Mouse (Mus musculus) heart, embryonic 11.5 days (tissue): ENCODE measurements around the gene Fos. TPM values are rescaled to one million over a fixed set of nuclear protein-coding genes. Genes with fewer than 3 reads are reported as not detected.

Experiments
- ATAC-seq: fragments of 200-750 bp; cut with Nextera tagmentation; replicated peaks from 2 replicates; pipeline ENCODE4 v1.8.0; 2017; ENCODE audit warnings: moderate library complexity; ENCODE audit not compliant: insufficient number of reproducible peaks, low FRiP score, low TSS enrichment
- H3K27ac ChIP-seq: fragments of 300-500 bp; sonication (generic); 2 replicates; pipeline ENCODE4 v1.5.1; 2014; ENCODE audit warnings: mild to moderate bottlenecking, low read depth, low read length
- H3K27me3 ChIP-seq: fragments of 300-500 bp; sonication (generic); 2 replicates; pipeline ENCODE4 v1.6.1; 2014; ENCODE audit warnings: mild to moderate bottlenecking, low read length, mixed read lengths; ENCODE audit not compliant: control insufficient read depth, insufficient read depth
- H3K36me3 ChIP-seq: fragments of 300-500 bp; sonication (generic); 2 replicates; pipeline ENCODE4 v1.6.1; 2014; ENCODE audit warnings: mild to moderate bottlenecking, low read length, moderate library complexity, mixed read lengths; ENCODE audit not compliant: control insufficient read depth, insufficient read depth
- H3K4me1 ChIP-seq: fragments of 300-500 bp; sonication (generic); 2 replicates; pipeline ENCODE4 v1.6.1; 2014; ENCODE audit warnings: low read length; ENCODE audit not compliant: control insufficient read depth, insufficient read depth
- H3K4me2 ChIP-seq: fragments of 300-500 bp; sonication (generic); 2 replicates; pipeline ENCODE4 v1.6.1; 2014; ENCODE audit warnings: mild to moderate bottlenecking, moderate library complexity
- H3K4me3 ChIP-seq: fragments of 300-500 bp; sonication (generic); 2 replicates; pipeline ENCODE4 v1.5.1; 2014; ENCODE audit warnings: low read depth, low read length
- H3K9ac ChIP-seq: fragments of 300-500 bp; sonication (generic); 2 replicates; pipeline ENCODE4 v1.6.1; 2014; ENCODE audit warnings: mild to moderate bottlenecking, low read depth, low read length, moderate library complexity
- H3K9me3 ChIP-seq: fragments of 300-500 bp; sonication (generic); replicated peaks from 2 replicates; pipeline ENCODE4 v1.6.1; 2016; ENCODE audit warnings: low read length; ENCODE audit not compliant: control insufficient read depth
- WGBS: fragments of 180-500 bp; shearing (Covaris S2); extraction: QIAGEN DNeasy Blood & Tissue Kit; methylation state at CpG from one replicate; pipeline ENCODE4 v1.1.7; 2014; ENCODE audit not compliant: insufficient replicate concordance; 5-methylcytosine and 5-hydroxymethylcytosine counted together
- polyA plus RNA-seq: library from polyadenylated mRNA; unstranded; fragments of >200 nt; fragmentation: Nextera tagmentation; extraction: Ambion mirVana; gene quantifications from 2 replicates; pipeline ENCODE4 v1.2.1, GENCODE M21; 2014

The Fos gene
- polyA plus RNA-seq, 1 experiment from 2014 or later, result 4.5 TPM

- WGBS, result 77% methylated on average over 8 of the region's 8 CpGs
These were observed 25.3 kb downstream of the Fos start for GRCm38 (mm10) chr12:85499001-85499400.

GRCm38 (mm10) chr12:85502682-85503081, 29.0 kb downstream of the Fos start:
- H3K4me2 ChIP-seq, result no peak overlapping the region
- no peak overlapping the region for H3K4me3 ChIP-seq
- WGBS, result 80% methylated on average over 4 of the region's 4 CpGs
- no peaks in the 10 kb centered on the region for H3K36me3 ChIP-seq
- H3K4me1 ChIP-seq, result 0 out of 2 replicates have a peak, but pooled peaks cover 4% of the 10 kb centered on the region
- no peak overlapping the region for H3K27ac ChIP-seq
- H3K27me3 ChIP-seq, result no peaks in the 10 kb centered on the region
- H3K9ac ChIP-seq, result no peak overlapping the region
- ATAC-seq, result no peak
- H3K9me3 ChIP-seq, result peaks cover 6% of the 10 kb centered on the region

More at GRCm38 (mm10) chr12:85499001-85499400, 25.3 kb downstream of the Fos start:
- H3K36me3 ChIP-seq, result no peaks in the 10 kb centered on the region
- H3K9me3 ChIP-seq, result peaks cover 6% of the 10 kb centered on the region
- no peak overlapping the region for H3K27ac ChIP-seq
- no peak overlapping the region for H3K4me3 ChIP-seq
- H3K9ac ChIP-seq, result no peak overlapping the region
- no peak overlapping the region for H3K4me2 ChIP-seq
- ATAC-seq, result no peak
- 0 out of 2 replicates have a peak, but pooled peaks cover 4% of the 10 kb centered on the region for H3K4me1 ChIP-seq
- no peaks in the 10 kb centered on the region for H3K27me3 ChIP-seq

- Histone ChIP-seq H3K9me3 (no peaks in the 10 kb centered on the region), H3K27me3 (no peaks in the 10 kb centered on the region), H3K4me2 (no peak overlapping the region), H3K9ac (no peak overlapping the region), H3K4me1 (no peaks in the 10 kb centered on the region), H3K4me3 (no peak overlapping the region), H3K36me3 (no peaks in the 10 kb centered on the region), H3K27ac (no peak overlapping the region)
- WGBS, result 11% methylated on average over 3 of the region's 3 CpGs
- no peak for ATAC-seq
These were observed 34.5 kb downstream of the Fos start for GRCm38 (mm10) chr12:85508235-85508634.

GRCm38 (mm10) chr12:85510013-85510412, 36.3 kb downstream of the Fos start:
- Histone ChIP-seq H3K4me2 (no peak overlapping the region), H3K4me3 (no peak overlapping the region), H3K4me1 (no peaks in the 10 kb centered on the region), H3K9ac (no peak overlapping the region), H3K27me3 (no peaks in the 10 kb centered on the region), H3K27ac (no peak overlapping the region), H3K36me3 (no peaks in the 10 kb centered on the region), H3K9me3 (no peaks in the 10 kb centered on the region)
- no peak for ATAC-seq
- 89% methylated on average over 2 of the region's 2 CpGs for WGBS

- Histone ChIP-seq H3K9ac (no peak overlapping the region), H3K27ac (no peak overlapping the region), H3K4me1 (no peaks in the 10 kb centered on the region), H3K4me3 (no peak overlapping the region), H3K9me3 (no peaks in the 10 kb centered on the region), H3K36me3 (no peaks in the 10 kb centered on the region), H3K4me2 (no peak overlapping the region), H3K27me3 (no peaks in the 10 kb centered on the region)
- 73% methylated on average over 6 of the region's 6 CpGs for WGBS
- ATAC-seq, result no peak
These were observed 40.2 kb downstream of the Fos start for GRCm38 (mm10) chr12:85513789-85514447.

- H3K36me3 ChIP-seq, result no peaks in the 10 kb centered on the region
- H3K27ac ChIP-seq, result no peak overlapping the region
- ATAC-seq, result no peak
- H3K4me2 ChIP-seq, result no peak overlapping the region
- H3K27me3 ChIP-seq, result no peaks in the 10 kb centered on the region
- H3K9me3 ChIP-seq, result no peaks in the 10 kb centered on the region
- 74% methylated on average over 5 of the region's 5 CpGs for WGBS
- no peak overlapping the region for H3K4me3 ChIP-seq
- H3K4me1 ChIP-seq, result no peaks in the 10 kb centered on the region
- no peak overlapping the region for H3K9ac ChIP-seq
These were observed 41.3 kb downstream of the Fos start for GRCm38 (mm10) chr12:85514958-85515357.

GRCm38 (mm10) chr12:85515865-85516264, 42.2 kb downstream of the Fos start:
- ATAC-seq, result no peak
- H3K27ac ChIP-seq, result no peak overlapping the region
- no peak overlapping the region for H3K9ac ChIP-seq
- H3K4me1 ChIP-seq, result no peaks in the 10 kb centered on the region
- H3K36me3 ChIP-seq, result no peaks in the 10 kb centered on the region
- H3K27me3 ChIP-seq, result no peaks in the 10 kb centered on the region
- H3K4me2 ChIP-seq, result no peak overlapping the region
- no peaks in the 10 kb centered on the region for H3K9me3 ChIP-seq
- H3K4me3 ChIP-seq, result no peak overlapping the region
- WGBS, result 51% methylated on average over 3 of the region's 3 CpGs

- Histone ChIP-seq H3K9me3 (no peaks in the 10 kb centered on the region), H3K4me1 (no peaks in the 10 kb centered on the region), H3K9ac (no peak overlapping the region), H3K4me3 (no peak overlapping the region), H3K27me3 (no peaks in the 10 kb centered on the region), H3K4me2 (no peak overlapping the region), H3K36me3 (no peaks in the 10 kb centered on the region), H3K27ac (no peak overlapping the region)
- ATAC-seq, result no peak
- WGBS, result 87% methylated on average over 13 of the region's 13 CpGs
These were observed 43.6 kb downstream of the Fos start for GRCm38 (mm10) chr12:85517339-85517738.

GRCm38 (mm10) chr12:85518009-85518408, 44.3 kb downstream of the Fos start:
- H3K4me2 ChIP-seq, result no peak overlapping the region
- no peaks in the 10 kb centered on the region for H3K9me3 ChIP-seq
- H3K36me3 ChIP-seq, result no peaks in the 10 kb centered on the region
- no peak overlapping the region for H3K27ac ChIP-seq
- H3K27me3 ChIP-seq, result no peaks in the 10 kb centered on the region
- no peak for ATAC-seq
- WGBS, result 71% methylated on average over 5 of the region's 5 CpGs
- peaks cover under 1% of the 10 kb centered on the region; the same call in 1 of the 2 replicates for H3K4me1 ChIP-seq
- no peak overlapping the region for H3K4me3 ChIP-seq
- H3K9ac ChIP-seq, result no peak overlapping the region
